Mouse (Mus musculus) spleen, adult 10 weeks (tissue): Measurements from ENCODE around the gene Gpr137b. TPM values are rescaled to one million over a fixed set of nuclear protein-coding genes. Genes with fewer than 3 reads are reported as not detected.

Experiments used
- polyA plus RNA-seq: library from polyadenylated mRNA; stranded (reverse); fragments of 350-450 nt; fragmentation: Illumina TruSeq; extraction: RNeasy Lipid Tissue Mini Kit (QIAGEN cat#74804); gene quantifications from one replicate; pipeline ENCODE4 v1.2.3, GENCODE M21; 2015; ENCODE audit warnings: low replicate concordance; ENCODE audit not compliant: insufficient read depth

Gene Gpr137b
- 54.0 TPM for polyA plus RNA-seq

DNA sequence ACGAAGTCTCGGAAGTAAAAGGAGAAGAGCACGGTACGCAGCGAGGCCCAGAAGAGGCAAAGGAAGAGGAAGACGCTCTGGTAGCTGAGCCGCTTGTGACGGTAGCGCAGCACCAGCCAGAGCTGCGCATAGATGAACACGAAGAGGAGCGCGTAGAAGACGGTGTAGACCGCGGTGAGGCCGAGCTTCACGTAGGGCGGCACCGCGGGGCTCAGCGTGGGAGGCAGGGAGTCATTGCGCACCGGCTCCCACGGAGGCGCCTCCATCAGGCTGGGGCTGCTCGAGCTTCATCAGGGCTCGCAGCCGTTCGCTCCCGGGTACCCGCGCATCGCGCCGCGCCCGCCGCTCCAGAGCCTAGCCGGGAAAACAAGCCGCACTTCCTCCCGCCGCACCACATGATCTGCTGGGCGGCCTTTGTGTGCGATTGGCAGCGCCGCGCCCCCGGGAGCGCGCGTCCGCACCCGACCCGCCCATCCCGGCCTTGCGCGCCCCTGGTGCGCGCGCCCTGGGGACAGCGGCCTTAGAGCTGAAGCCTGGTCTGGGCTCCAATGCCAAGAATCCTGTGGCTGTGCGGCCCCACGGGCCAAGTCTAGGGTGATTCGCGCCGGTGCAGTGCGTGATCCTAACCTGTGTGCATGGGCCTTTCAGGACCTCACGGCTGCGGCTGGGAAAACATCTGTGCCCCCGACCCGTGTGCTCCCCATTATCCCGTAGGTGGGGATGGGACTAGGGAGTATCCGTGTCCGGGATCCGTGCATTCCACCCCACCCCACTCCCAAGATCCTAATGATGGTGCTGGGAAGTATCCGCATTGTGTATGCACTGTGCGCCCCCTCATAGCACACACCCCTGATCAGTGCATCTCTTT is at the start of gene Gpr137b:
Gene Gpr137b, minus strand, starts transcription at position 787 of the 868 bp plus-strand sequence.

DNA sequence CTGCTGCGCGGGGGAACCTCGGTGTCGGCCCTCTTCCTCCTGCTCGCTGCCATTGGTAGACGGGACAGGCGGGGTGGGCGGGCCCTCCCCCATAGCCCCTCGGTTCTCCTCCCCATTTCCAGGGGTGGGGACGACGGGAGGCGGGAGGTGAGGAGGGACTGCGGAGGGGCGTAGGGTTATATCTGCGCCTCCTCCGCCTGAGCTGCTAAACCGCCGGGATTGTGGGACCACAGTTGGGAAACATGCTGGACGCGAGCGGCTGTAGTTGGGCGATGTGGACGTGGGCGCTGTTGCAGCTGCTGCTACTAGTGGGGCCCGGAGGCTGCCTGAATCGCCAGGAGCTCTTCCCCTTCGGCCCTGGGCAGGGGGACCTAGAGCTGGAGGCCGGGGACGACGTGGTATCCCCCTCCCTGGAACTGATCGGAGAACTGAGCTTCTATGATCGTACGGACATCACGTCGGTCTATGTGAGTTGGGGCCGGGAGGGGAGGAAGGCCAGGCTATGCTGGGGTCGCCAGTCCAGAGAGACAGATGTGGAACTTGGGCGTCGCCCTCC is 43.7 kb upstream of the Gpr137b start, which contains the start of gene Nid1:
Gene Nid1, plus strand, starts transcription at position 92 of the 556 bp plus-strand sequence.

Other genes with a start within 250 kb of the Gpr137b start
- not detected for gene Prl2c5, start 211.3 kb downstream of the Gpr137b start, polyA plus RNA-seq
- gene Nid1, start 43.5 kb upstream of the Gpr137b start, polyA plus RNA-seq = 45.9 TPM
- 54.9 TPM for gene Lyst, start 196.4 kb upstream of the Gpr137b start, polyA plus RNA-seq